Mouse (Mus musculus): ENCODE measurements around the gene Atg9b. TPM values are rescaled to one million over a fixed set of nuclear protein-coding genes. Genes with fewer than 3 reads are reported as not detected.

Atg9b gene
- polyA plus RNA-seq, 1 experiment: 10.6 TPM

GRCm38 (mm10) chr5:24334749-24335148, 57.2 kb downstream of the Atg9b start:
- no peak for TF ChIP-seq POLR2A (IDR thresholded peaks at IDR 0.05; ENCODE audit: insufficient read depth, low read length)
- no peak for TF ChIP-seq CTCF (IDR thresholded peaks at IDR 0.05; ENCODE audit: low read depth, low read length)
- no peak for TF ChIP-seq EP300 (IDR thresholded peaks at IDR 0.05; ENCODE audit: insufficient read depth, low read depth, low read length)
- Histone ChIP-seq H3K27ac (ENCODE audit: insufficient read depth, low read length) (no peak overlapping the region), H3K36me3 (ENCODE audit: control insufficient read depth, insufficient read depth, low read length, poor library complexity, severe bottlenecking) (no peaks in the 10 kb centered on the region), H3K27me3 (ENCODE audit: control insufficient read depth, insufficient read depth, low read length, poor library complexity, severe bottlenecking) (no peaks in the 10 kb centered on the region), H3K4me1 (ENCODE audit: control insufficient read depth, insufficient read depth, low read length) (no peaks in the 10 kb centered on the region), H3K9ac (ENCODE audit: low read depth, poor library complexity, severe bottlenecking) (no peak overlapping the region), H3K9me3 (replicated peaks; ENCODE audit: control insufficient read depth, insufficient read depth, low read length, poor library complexity, severe bottlenecking) (no peaks in the 10 kb centered on the region), H3K4me3 (ENCODE audit: low read depth, low read length) (no peak overlapping the region)

Other genes with a start within 250 kb of the Atg9b start
- gene Nupl2, start 227.2 kb downstream of the Atg9b start, polyA plus RNA-seq (2011; ENCODE audit: insufficient read depth, insufficient read length, low read depth, missing spikeins): 18.1 and 19.3 TPM in 2 replicates
- gene Kcnh2, start 40.5 kb downstream of the Atg9b start, polyA plus RNA-seq (2011; ENCODE audit: insufficient read depth, insufficient read length, low read depth, missing spikeins): 3.3 and 5.8 TPM in 2 replicates
- gene Nos3, start 27.3 kb downstream of the Atg9b start, polyA plus RNA-seq (2011; ENCODE audit: insufficient read depth, insufficient read length, low read depth, missing spikeins): 1.1 and 1.2 TPM in 2 replicates
- gene Abcb8, start 1.5 kb upstream of the Atg9b start, polyA plus RNA-seq (2011; ENCODE audit: insufficient read depth, insufficient read length, low read depth, missing spikeins): 28.8 and 29.6 TPM in 2 replicates
- 0.88 TPM in 1 of 2 replicates, not detected in the other for gene Asic3, start 21.2 kb upstream of the Atg9b start, polyA plus RNA-seq (2011; ENCODE audit: insufficient read depth, insufficient read length, low read depth, missing spikeins)
- 30.9 and 34.0 TPM in 2 replicates for gene Cdk5, start 31.4 kb upstream of the Atg9b start, polyA plus RNA-seq (2011; ENCODE audit: insufficient read depth, insufficient read length, low read depth, missing spikeins)
- 11.3 and 12.6 TPM in 2 replicates for gene Slc4a2, start 31.7 kb upstream of the Atg9b start, polyA plus RNA-seq (2011; ENCODE audit: insufficient read depth, insufficient read length, low read depth, missing spikeins)
- gene Fastk, start 53.1 kb upstream of the Atg9b start, polyA plus RNA-seq (2011; ENCODE audit: insufficient read depth, insufficient read length, low read depth, missing spikeins): 51.6 and 59.8 TPM in 2 replicates
- 4.8 and 7.7 TPM in 2 replicates for gene Tmub1, start 55.7 kb upstream of the Atg9b start, polyA plus RNA-seq (2011; ENCODE audit: insufficient read depth, insufficient read length, low read depth, missing spikeins)
- 76.8 and 79.9 TPM in 2 replicates for gene Agap3, start 60.0 kb upstream of the Atg9b start, polyA plus RNA-seq (2011; ENCODE audit: insufficient read depth, insufficient read length, low read depth, missing spikeins)
- gene Gbx1, start 135.1 kb upstream of the Atg9b start, polyA plus RNA-seq (2011; ENCODE audit: insufficient read depth, insufficient read length, low read depth, missing spikeins): 0.20 TPM in 1 of 2 replicates, not detected in the other
- gene Asb10, start 148.8 kb upstream of the Atg9b start, polyA plus RNA-seq (2011; ENCODE audit: insufficient read depth, insufficient read length, low read depth, missing spikeins): not detected in 2 replicates
- not detected in 2 replicates for gene 4931409K22Rik, start 164.7 kb upstream of the Atg9b start, polyA plus RNA-seq (2011; ENCODE audit: insufficient read depth, insufficient read length, low read depth, missing spikeins)
- gene Abcf2, start 185.3 kb upstream of the Atg9b start, polyA plus RNA-seq (2011; ENCODE audit: insufficient read depth, insufficient read length, low read depth, missing spikeins): 113 and 120 TPM in 2 replicates
- gene Chpf2, start 194.6 kb upstream of the Atg9b start, polyA plus RNA-seq (2011; ENCODE audit: insufficient read depth, insufficient read length, low read depth, missing spikeins): 5.7 and 8.3 TPM in 2 replicates
- 1.5 and 1.9 TPM in 2 replicates for gene Smarcd3, start 232.3 kb upstream of the Atg9b start, polyA plus RNA-seq (2011; ENCODE audit: insufficient read depth, insufficient read length, low read depth, missing spikeins)